Mouse (Mus musculus) CH12.LX (cell line): ENCODE measurements around the gene Ciao2a. TPM values are rescaled to one million over a fixed set of nuclear protein-coding genes. Genes with fewer than 3 reads are reported as not detected.

ENCODE experiments used
- DNase-seq: peaks from one replicate; pipeline ENCODE4 v3.0.0-alpha.2; 2013; ENCODE audit errors: extremely low read depth
- H3K27ac ChIP-seq: 2 replicates; pipeline ENCODE4 v1.5.1; 2012; ENCODE audit warnings: low read depth, mild to moderate bottlenecking, control low read depth, moderate library complexity; ENCODE audit not compliant: insufficient read depth
- H3K27me3 ChIP-seq: replicated peaks from 2 replicates; pipeline ENCODE3; 2012; ENCODE audit warnings: inconsistent platforms
- H3K36me3 ChIP-seq, 2 experiments: replicated peaks in 1 of 2; 2 replicates each; pipeline versions ENCODE3 to v1.6.1; 2012; ENCODE audit warnings: inconsistent platforms in 1 of 2, low read length in 1 of 2, mild to moderate bottlenecking in 1 of 2, mixed read lengths in 1 of 2, moderate library complexity in 1 of 2; ENCODE audit not compliant: control insufficient read depth in 1 of 2, insufficient read depth in 1 of 2
- H3K4me1 ChIP-seq, 2 experiments: 2 replicates each; pipeline ENCODE4 v1.6.1; 2012; ENCODE audit warnings: inconsistent platforms in 1 of 2, moderate library complexity in 1 of 2; ENCODE audit not compliant: insufficient read depth in 2 of 2, control insufficient read depth in 1 of 2
- H3K4me2 ChIP-seq: 2 replicates; pipeline ENCODE4 v1.6.1; 2012; ENCODE audit warnings: low read depth, mild to moderate bottlenecking, control low read depth; ENCODE audit not compliant: poor library complexity, insufficient read depth, severe bottlenecking
- H3K4me3 ChIP-seq, 3 experiments: fragments of 150-350 bp in 1 of 3; sonication (generic) in 1 of 3; replicated peaks in 1 of 3; 2 replicates each; pipeline versions ENCODE3 to v1.5.1; 2011 to 2012; ENCODE audit warnings: low read depth in 2 of 3, low read length in 2 of 3, mild to moderate bottlenecking in 2 of 3, moderate library complexity in 2 of 3, control low read depth in 1 of 3, improper control_type of control experiment in 1 of 3, inconsistent platforms in 1 of 3, mixed read lengths in 1 of 3; ENCODE audit not compliant: poor library complexity in 1 of 3
- H3K79me2 ChIP-seq: replicated peaks from 2 replicates; pipeline ENCODE4 v1.6.1; 2012; ENCODE audit warnings: mild to moderate bottlenecking, moderate library complexity; ENCODE audit not compliant: control insufficient read depth, poor library complexity, insufficient read depth, severe bottlenecking; ENCODE audit errors: extremely low read depth
- H3K9ac ChIP-seq: 2 replicates; pipeline ENCODE4 v1.6.1; 2012; ENCODE audit warnings: low read depth, mild to moderate bottlenecking, control low read depth, moderate library complexity; ENCODE audit not compliant: insufficient read depth
- H3K9me3 ChIP-seq: replicated peaks from 2 replicates; pipeline ENCODE3; 2012; ENCODE audit warnings: low read length, inconsistent platforms, mixed read lengths
- BHLHE40 ChIP-seq: IDR thresholded peaks from 2 replicates; pipeline ENCODE4 v1.6.1; 2011; ENCODE audit warnings: mild to moderate bottlenecking, low read depth, low read length, improper control_type of control experiment
- CTCF ChIP-seq, 2 experiments: IDR thresholded peaks in 1 of 2; conservative IDR thresholded peaks in 1 of 2; 2 replicates each; pipeline ENCODE4 v1.5.1; 2011 to 2012; ENCODE audit warnings: low read depth in 2 of 2, low read length in 2 of 2, improper control_type of control experiment in 1 of 2, inconsistent platforms in 1 of 2, mild to moderate bottlenecking in 1 of 2, moderate library complexity in 1 of 2
- E2F4 ChIP-seq: IDR thresholded peaks from 2 replicates; pipeline ENCODE4 v1.6.1; 2011; ENCODE audit warnings: low read depth, low read length, improper control_type of control experiment; ENCODE audit not compliant: insufficient replicate concordance
- EP300 ChIP-seq: IDR thresholded peaks from 2 replicates; pipeline ENCODE4 v1.6.1; 2011; ENCODE audit warnings: low read length, improper control_type of control experiment
- GABPA ChIP-seq: IDR thresholded peaks from 2 replicates; pipeline ENCODE4 v1.6.1; 2012; ENCODE audit warnings: low read depth, low read length, improper control_type of control experiment, inconsistent platforms; ENCODE audit not compliant: insufficient replicate concordance
- JUND ChIP-seq: conservative IDR thresholded peaks from 2 replicates; pipeline ENCODE4 v1.6.1; 2011; ENCODE audit warnings: low read depth, low read length, improper control_type of control experiment
- MAX ChIP-seq: IDR thresholded peaks from 2 replicates; pipeline ENCODE4 v1.6.1; 2011; ENCODE audit warnings: low read length, improper control_type of control experiment
- MEF2A ChIP-seq: IDR thresholded peaks from 2 replicates; pipeline ENCODE4 v1.6.1; 2014; ENCODE audit warnings: low read depth, mild to moderate bottlenecking, inconsistent platforms, low read length, improper control_type of control experiment, borderline replicate concordance
- NELFE ChIP-seq: IDR thresholded peaks from 2 replicates; pipeline ENCODE4 v1.6.1; 2011; ENCODE audit warnings: low read depth, low read length, improper control_type of control experiment
- POLR2A ChIP-seq: IDR thresholded peaks from 2 replicates; pipeline ENCODE4 v1.6.1; 2011; ENCODE audit warnings: low read depth, mild to moderate bottlenecking, improper control_type of control experiment, low read length
- POLR2AphosphoS2 ChIP-seq: IDR thresholded peaks from 2 replicates; pipeline ENCODE4 v1.6.1; 2011; ENCODE audit warnings: low read depth, low read length, improper control_type of control experiment
- USF1 ChIP-seq: IDR thresholded peaks from 2 replicates; pipeline ENCODE4 v1.6.1; 2014; ENCODE audit warnings: low read depth, mild to moderate bottlenecking, inconsistent platforms, low read length, improper control_type of control experiment
- USF2 ChIP-seq: conservative IDR thresholded peaks from 2 replicates; pipeline ENCODE4 v1.6.1; 2011; ENCODE audit warnings: low read depth, low read length, improper control_type of control experiment
- ZC3H11A ChIP-seq: IDR thresholded peaks from 2 replicates; pipeline ENCODE4 v1.6.1; 2012; ENCODE audit warnings: low read depth, mild to moderate bottlenecking, inconsistent platforms, low read length, improper control_type of control experiment
- ZKSCAN1 ChIP-seq: IDR thresholded peaks from 2 replicates; pipeline ENCODE4 v1.6.1; 2012; ENCODE audit warnings: low read depth, inconsistent platforms, low read length, improper control_type of control experiment, borderline replicate concordance
- ZNF384 ChIP-seq: IDR thresholded peaks from 2 replicates; pipeline ENCODE4 v1.6.1; 2012; ENCODE audit warnings: low read depth, low read length, improper control_type of control experiment, inconsistent platforms
- dilution Hi-C: fragments of 300-500 bp; cut with MboI; formaldehyde crosslinking; loops from 2 replicates; pipeline ENCODE4 v1.14.3; 2020; ENCODE audit warnings: low sequenced_read_pairs; ENCODE audit not compliant: extremely low pct_unique_long_range_greater_than_20kb, extremely low pct_ligation_motif_present
- in situ Hi-C: fragments of 300-500 bp; cut with MboI; formaldehyde crosslinking; loops from 3 replicates; pipeline ENCODE4 v1.14.3; 2019; ENCODE audit warnings: low sequenced_read_pairs, low pct_ligation_motif_present, low pct_unique_long_range_greater_than_20kb, mixed read lengths
- polyA plus RNA-seq: library from polyadenylated mRNA; unstranded; fragments of >175 nt; gene quantifications from 2 replicates; pipeline ENCODE4 v1.2.1, GENCODE M21; 2012; ENCODE audit warnings: low read depth; ENCODE audit not compliant: insufficient read length
- total RNA-seq, 2 experiments: library from RNA; depleted of rRNA; stranded (reverse); fragments of 300-350 nt in 1 of 2; fragments of >200 nt in 1 of 2; gene quantifications; 2 replicates each; pipeline ENCODE4 v1.2.3; 2012 to 2014

The Ciao2a gene
- total and polyA plus RNA-seq, 3 experiments = 144 to 359 (median 197) TPM

GRCm38 (mm10) chr9:66177975-66178374 is 51.6 kb downstream of the Ciao2a start:
- H3K9ac ChIP-seq = no peak overlapping the region
- dilution Hi-C loops = no loop called here
- in situ Hi-C loops = no loop called here

GRCm38 (mm10) chr9:66179795-66180194 is 53.4 kb downstream of the Ciao2a start:
- DNase-seq = no peak
- no peak overlapping the region for H3K27ac ChIP-seq
- no peak overlapping the region for H3K4me2 ChIP-seq
- no peak overlapping the region for H3K4me3 ChIP-seq
- H3K4me1 ChIP-seq = peaks cover 9 to 56% of the 10 kb centered on the region in 2 experiments
- TF ChIP-seq EP300 (no peak), GABPA (no peak), NELFE (no peak), CTCF (conservative IDR thresholded peaks at IDR 0.05 in 1 of 2, IDR thresholded peaks at IDR 0.05 in 1 of 2; ENCODE audit: low read depth in 2 of 2, low read length in 2 of 2) (no peak), ZKSCAN1 (no peak), ZNF384 (no peak), USF2 (no peak)
- H3K27me3 ChIP-seq = no peaks in the 10 kb centered on the region
- no peaks in the 10 kb centered on the region for H3K9me3 ChIP-seq
- H3K9ac ChIP-seq = no peak overlapping the region
- in situ Hi-C loops (no loop called here), dilution Hi-C loops (no loop called here)
- no peaks in the 10 kb centered on the region; the same call in none of the 2 replicates for H3K79me2 ChIP-seq
- peaks cover 12 to 59% of the 10 kb centered on the region in 2 experiments for H3K36me3 ChIP-seq

More at GRCm38 (mm10) chr9:66177975-66178374, 51.6 kb downstream of the Ciao2a start:
- Histone ChIP-seq H3K27me3 (no peaks in the 10 kb centered on the region), H3K9me3 (no peaks in the 10 kb centered on the region), H3K79me2 (no peaks in the 10 kb centered on the region; the same call in none of the 2 replicates), H3K4me3 (no peak overlapping the region), H3K27ac (no peak overlapping the region)
- DNase-seq = no peak
- TF ChIP-seq EP300 = no peak
- no peak for TF ChIP-seq CTCF (conservative IDR thresholded peaks at IDR 0.05 in 1 of 2, IDR thresholded peaks at IDR 0.05 in 1 of 2; ENCODE audit: low read depth in 2 of 2, low read length in 2 of 2)
- no peak for TF ChIP-seq JUND
- TF ChIP-seq USF1 = no peak
- TF ChIP-seq ZC3H11A = no peak
- TF ChIP-seq MEF2A = no peak
- no peak for TF ChIP-seq MAX
- TF ChIP-seq POLR2A = no peak
- TF ChIP-seq POLR2AphosphoS2 = no peak
- TF ChIP-seq E2F4 = no peak
- TF ChIP-seq BHLHE40 = no peak
- TF ChIP-seq, all 38 proteins: peak for 0
- Histone ChIP-seq H3K4me1 (peaks cover 4 to 45% of the 10 kb centered on the region in 2 experiments; a peak in 3 of 4 replicates), H3K36me3 (peaks cover 15 to 70% of the 10 kb centered on the region in 2 experiments), H3K4me2 (no peak overlapping the region)
